In genomic region chr13:104442559-104442958, GRCm38 (mm10) we compare ENCODE assay signal across 22 mouse cellular contexts.
"Had no signal": no experiment of that assay in that cellular context is flagged by ENCODE, and none has a peak within 500 bp of the region (broad histone marks: within the 10 kb centered on the region; RNA-seq: fewer than 3 reads in every experiment).

No protein-coding gene starts in this region.

- ATAC-seq: intestine, postnatal 0 days; lung, postnatal 0 days; midbrain, embryonic 13.5 days; midbrain, embryonic 16.5 days had no signal

- H3K27me3 ChIP-seq: kidney, embryonic 15.5 days; liver, embryonic 13.5 days; megakaryocyte, embryonic 14.5 days; midbrain, embryonic 13.5 days; neural tube, embryonic 12.5 days had no signal

- H3K4me2 ChIP-seq: kidney, embryonic 15.5 days; liver, embryonic 13.5 days; lung, embryonic 14.5 days; midbrain, embryonic 13.5 days; neural tube, embryonic 12.5 days had no signal

- H3K9ac ChIP-seq: kidney, embryonic 15.5 days; liver, embryonic 13.5 days; lung, embryonic 14.5 days; midbrain, embryonic 13.5 days; neural tube, embryonic 12.5 days had no signal

- H3K36me3 ChIP-seq: liver, embryonic 13.5 days; neural tube, embryonic 12.5 days had no signal

- H3K4me1 ChIP-seq: kidney, embryonic 15.5 days; liver, embryonic 13.5 days; midbrain, embryonic 10.5 days; midbrain, embryonic 13.5 days; neural tube, embryonic 12.5 days had no signal

- H3K27ac ChIP-seq: kidney, embryonic 15.5 days; liver, embryonic 13.5 days; macrophage; midbrain, embryonic 10.5 days; midbrain, embryonic 13.5 days; neural tube, embryonic 12.5 days; stomach, postnatal 0 days had no signal

- H3K9me3 ChIP-seq: kidney, embryonic 15.5 days; liver, embryonic 13.5 days; megakaryocyte, embryonic 14.5 days; midbrain, embryonic 10.5 days; midbrain, embryonic 13.5 days; neural tube, embryonic 12.5 days had no signal

- DNase-seq: kidney, adult 2 months; kidney, postnatal 14 days; kidney, postnatal 4 days; layer of hippocampus, adult 9-11 months; liver, embryonic 13.5 days; lung, embryonic 14.5 days; right cerebral cortex, postnatal 14 days; right cerebral cortex, postnatal 4 days; thymus, adult 2 months; thymus, postnatal 14 days; thymus, postnatal 4 days had no signal

- H3K4me3 ChIP-seq: kidney, embryonic 15.5 days; liver, embryonic 13.5 days; megakaryocyte, embryonic 14.5 days; midbrain, embryonic 10.5 days; midbrain, embryonic 13.5 days; myocyte; neural tube, embryonic 12.5 days had no signal
